ENCODE assay signal across 19 mouse cellular contexts in genomic region chr9:31018705-31019104, GRCm38 (mm10).
"Had no signal": no experiment of that assay in that cellular context is flagged by ENCODE, and none has a peak within 500 bp of the region (broad histone marks: within the 10 kb centered on the region; RNA-seq: fewer than 3 reads in every experiment).

No protein-coding gene starts in this region.

- H3K9me3 ChIP-seq: midbrain, embryonic 10.5 days; midbrain, embryonic 12.5 days; neural tube, embryonic 13.5 days; neural tube, embryonic 15.5 days had no signal

- DNase-seq: lung, adult 18-20 months; lung, embryonic 14.5 days; lung, postnatal 10 days; lung, postnatal 4 days; midbrain, embryonic 14.5 days; retina, postnatal 1 day; right cerebral cortex, adult 18-20 months; right cerebral cortex, postnatal 25 days; right cerebral cortex, postnatal 4 days; spleen, adult 18-20 months; thymus, adult 18-20 months; thymus, postnatal 25 days; thymus, postnatal 4 days had no signal

- H3K9ac ChIP-seq: lung, embryonic 14.5 days; midbrain, embryonic 12.5 days; neural tube, embryonic 13.5 days; neural tube, embryonic 15.5 days had no signal

- H3K4me1 ChIP-seq: midbrain, embryonic 10.5 days; midbrain, embryonic 12.5 days; neural tube, embryonic 13.5 days; neural tube, embryonic 15.5 days had no signal

- H3K4me2 ChIP-seq: lung, embryonic 14.5 days; midbrain, embryonic 12.5 days; neural tube, embryonic 13.5 days; neural tube, embryonic 15.5 days had no signal

- H3K27ac ChIP-seq: midbrain, embryonic 10.5 days; midbrain, embryonic 12.5 days; neural tube, embryonic 13.5 days; neural tube, embryonic 15.5 days had no signal

- H3K27me3 ChIP-seq: midbrain, embryonic 12.5 days; neural tube, embryonic 13.5 days; neural tube, embryonic 15.5 days had no signal

- ATAC-seq: midbrain, embryonic 16.5 days had no signal

- H3K36me3 ChIP-seq: midbrain, embryonic 10.5 days; midbrain, embryonic 12.5 days; neural tube, embryonic 13.5 days; neural tube, embryonic 15.5 days had no signal

- H3K4me3 ChIP-seq: midbrain, embryonic 10.5 days; midbrain, embryonic 12.5 days; myocyte; neural tube, embryonic 13.5 days; neural tube, embryonic 15.5 days had no signal
